Mouse (Mus musculus) midbrain, embryonic 10.5 days (tissue): Measurements from ENCODE around the gene Dexi. TPM values are rescaled to one million over a fixed set of nuclear protein-coding genes. Genes with fewer than 3 reads are reported as not detected.

Experiments used
- DNase-seq: peaks from one replicate; pipeline ENCODE4 v3.0.0-alpha.2; 2017; ENCODE audit warnings: low spot score
- H3K27ac ChIP-seq: fragments of 300-500 bp; sonication (generic); replicated peaks from 2 replicates; pipeline ENCODE4 v1.5.1; 2016; ENCODE audit warnings: mild to moderate bottlenecking
- H3K27me3 ChIP-seq: fragments of 300-500 bp; sonication (generic); 2 replicates; pipeline ENCODE4 v1.6.1; 2016; ENCODE audit warnings: low read depth, mild to moderate bottlenecking; ENCODE audit not compliant: poor library complexity, severe bottlenecking
- H3K36me3 ChIP-seq: fragments of 300-500 bp; sonication (generic); 2 replicates; pipeline ENCODE4 v1.6.1; 2016; ENCODE audit warnings: mild to moderate bottlenecking, moderate library complexity
- H3K4me1 ChIP-seq: fragments of 300-500 bp; sonication (generic); 2 replicates; pipeline ENCODE4 v1.6.1; 2016
- H3K4me3 ChIP-seq: fragments of 300-500 bp; sonication (generic); 2 replicates; pipeline ENCODE4 v1.5.1; 2016; ENCODE audit warnings: mild to moderate bottlenecking, moderate library complexity
- H3K9me3 ChIP-seq: fragments of 300-500 bp; sonication (generic); replicated peaks from 2 replicates; pipeline ENCODE4 v1.6.1; 2016; ENCODE audit warnings: mild to moderate bottlenecking
- WGBS: fragments of 180-500 bp; shearing (Covaris S2); methylation state at CpG from one replicate; pipeline ENCODE4 v1.1.7; 2016; 5-methylcytosine and 5-hydroxymethylcytosine counted together
- polyA plus RNA-seq: library from polyadenylated mRNA; unstranded; fragments of >200 nt; fragmentation: Nextera tagmentation; extraction: Ambion mirVana; gene quantifications from 2 replicates; pipeline ENCODE4 v1.2.1, GENCODE M21; 2016

Gene Dexi
- polyA plus RNA-seq, 1 experiment from 2014 or later: 15.6 TPM

- DNase-seq: no peak
- Histone ChIP-seq H3K4me1 (peaks cover 10% of the 10 kb centered on the region), H3K9me3 (no peaks in the 10 kb centered on the region), H3K27ac (no peak overlapping the region), H3K4me3 (no peak overlapping the region), H3K27me3 (peaks cover 29% of the 10 kb centered on the region), H3K36me3 (no peaks in the 10 kb centered on the region)
- WGBS: 83% methylated on average over 7 of the region's 7 CpGs
Measured at GRCm38 (mm10) chr16:10488769-10489481, 53.9 kb downstream of the Dexi start.

- DNase-seq: no peak
- peaks cover 10% of the 10 kb centered on the region for H3K4me1 ChIP-seq
- WGBS: 91% methylated on average over 8 of the region's 8 CpGs
- H3K27me3 ChIP-seq: peaks cover 29% of the 10 kb centered on the region
- H3K27ac ChIP-seq: no peak overlapping the region
- H3K36me3 ChIP-seq: no peaks in the 10 kb centered on the region
- no peak overlapping the region for H3K4me3 ChIP-seq
- H3K9me3 ChIP-seq: no peaks in the 10 kb centered on the region
Measured at GRCm38 (mm10) chr16:10487895-10488493, 54.9 kb downstream of the Dexi start.

GRCm38 (mm10) chr16:10486993-10487392, 55.9 kb downstream of the Dexi start:
- whole genome bisulfite sequencing: 83% methylated on average over 3 of the region's 3 CpGs

GRCm38 (mm10) chr16:10482343-10482742, 60.5 kb downstream of the Dexi start:
- no peak for DNase-seq
- no peaks in the 10 kb centered on the region for H3K9me3 ChIP-seq
- WGBS: 71% methylated on average over 4 of the region's 4 CpGs

More at GRCm38 (mm10) chr16:10486993-10487392, 55.9 kb downstream of the Dexi start:
- no peak for DNase-seq
- Histone ChIP-seq H3K27ac (no peak overlapping the region), H3K27me3 (peaks cover 29% of the 10 kb centered on the region), H3K36me3 (no peaks in the 10 kb centered on the region), H3K9me3 (no peaks in the 10 kb centered on the region), H3K4me3 (no peak overlapping the region), H3K4me1 (peaks cover 10% of the 10 kb centered on the region)

GRCm38 (mm10) chr16:10479857-10480256, 63.0 kb downstream of the Dexi start, which contains the start of gene Ciita:
Ciita (plus strand) TSS chr16:10480059.
- no peaks in the 10 kb centered on the region for H3K4me1 ChIP-seq
- no peak within 1 kb of the TSS for H3K27ac ChIP-seq
- 75% methylated on average over 5 of the region's 5 CpGs for WGBS
- H3K27me3 ChIP-seq: no peaks in the 10 kb centered on the region
- no peaks in the 10 kb centered on the region for H3K9me3 ChIP-seq
- no peaks in the 10 kb centered on the region for H3K36me3 ChIP-seq
- no peak for DNase-seq
- H3K4me3 ChIP-seq: no peak within 1 kb of the TSS

More at GRCm38 (mm10) chr16:10482343-10482742, 60.5 kb downstream of the Dexi start:
- Histone ChIP-seq H3K4me3 (no peak overlapping the region), H3K4me1 (no peaks in the 10 kb centered on the region), H3K27ac (no peak overlapping the region), H3K27me3 (no peaks in the 10 kb centered on the region), H3K36me3 (no peaks in the 10 kb centered on the region)

GRCm38 (mm10) chr16:10475919-10476318, 66.9 kb downstream of the Dexi start:
- Histone ChIP-seq H3K27ac (no peak overlapping the region), H3K27me3 (no peaks in the 10 kb centered on the region), H3K9me3 (no peaks in the 10 kb centered on the region), H3K4me1 (no peaks in the 10 kb centered on the region), H3K4me3 (no peak overlapping the region), H3K36me3 (no peaks in the 10 kb centered on the region)
- WGBS: 78% methylated on average over 2 of the region's 2 CpGs
- no peak for DNase-seq

GRCm38 (mm10) chr16:10474956-10475355, 67.9 kb downstream of the Dexi start:
- H3K27me3 ChIP-seq: no peaks in the 10 kb centered on the region
- WGBS: 77% methylated on average over 3 of the region's 3 CpGs

GRCm38 (mm10) chr16:10471950-10472349, 70.9 kb downstream of the Dexi start:
- no peak overlapping the region for H3K27ac ChIP-seq
- H3K9me3 ChIP-seq: no peaks in the 10 kb centered on the region
- H3K36me3 ChIP-seq: no peaks in the 10 kb centered on the region
- DNase-seq: no peak
- WGBS: 94% methylated on average over 3 of the region's 3 CpGs
- H3K4me3 ChIP-seq: no peak overlapping the region
- no peaks in the 10 kb centered on the region for H3K27me3 ChIP-seq
- no peaks in the 10 kb centered on the region for H3K4me1 ChIP-seq

More at GRCm38 (mm10) chr16:10474956-10475355, 67.9 kb downstream of the Dexi start:
- Histone ChIP-seq H3K27ac (no peak overlapping the region), H3K9me3 (no peaks in the 10 kb centered on the region), H3K36me3 (no peaks in the 10 kb centered on the region), H3K4me3 (no peak overlapping the region), H3K4me1 (no peaks in the 10 kb centered on the region)
- no peak for DNase-seq

GRCm38 (mm10) chr16:10468201-10468600, 74.7 kb downstream of the Dexi start:
- H3K4me3 ChIP-seq: no peak overlapping the region
- H3K27me3 ChIP-seq: no peaks in the 10 kb centered on the region
- DNase-seq: no peak
- H3K27ac ChIP-seq: no peak overlapping the region
- no peaks in the 10 kb centered on the region for H3K9me3 ChIP-seq
- no peaks in the 10 kb centered on the region for H3K36me3 ChIP-seq
- 73% methylated on average over 1 of the region's 1 CpGs for WGBS
- no peaks in the 10 kb centered on the region for H3K4me1 ChIP-seq

GRCm38 (mm10) chr16:10467391-10468107, 75.3 kb downstream of the Dexi start:
- H3K9me3 ChIP-seq: no peaks in the 10 kb centered on the region
- WGBS: 37% methylated on average over 11 of the region's 11 CpGs
- no peaks in the 10 kb centered on the region for H3K27me3 ChIP-seq
- H3K27ac ChIP-seq: no peak overlapping the region
- no peak for DNase-seq
- no peak overlapping the region for H3K4me3 ChIP-seq
- H3K36me3 ChIP-seq: no peaks in the 10 kb centered on the region
- H3K4me1 ChIP-seq: no peaks in the 10 kb centered on the region

GRCm38 (mm10) chr16:10465011-10465681, 77.7 kb downstream of the Dexi start:
- Histone ChIP-seq H3K36me3 (no peaks in the 10 kb centered on the region), H3K27ac (no peak overlapping the region), H3K4me1 (no peaks in the 10 kb centered on the region), H3K4me3 (no peak overlapping the region), H3K27me3 (no peaks in the 10 kb centered on the region), H3K9me3 (no peaks in the 10 kb centered on the region)
- no peak for DNase-seq
- WGBS: 42% methylated on average over 4 of the region's 4 CpGs

GRCm38 (mm10) chr16:10461178-10461577, 81.7 kb downstream of the Dexi start:
- H3K9me3 ChIP-seq: no peaks in the 10 kb centered on the region
- no peak overlapping the region for H3K4me3 ChIP-seq
- H3K36me3 ChIP-seq: no peaks in the 10 kb centered on the region
- no peak for DNase-seq
- WGBS: 80% methylated on average over 2 of the region's 2 CpGs
- H3K27ac ChIP-seq: no peak overlapping the region
- H3K27me3 ChIP-seq: no peaks in the 10 kb centered on the region
- no peaks in the 10 kb centered on the region for H3K4me1 ChIP-seq
